Mouse (Mus musculus) stomach, postnatal 0 days (tissue): ENCODE data around the gene Rnf180.

Source experiments
- CTCF ChIP-seq: IDR thresholded peaks from 2 replicates; pipeline ENCODE4 v1.5.1; 2016; ENCODE audit warnings: antibody characterized with exemption, low read depth, mild to moderate bottlenecking, moderate library complexity
- EP300 ChIP-seq: optimal IDR thresholded peaks from 2 replicates; pipeline ENCODE3; 2016; ENCODE audit warnings: antibody characterized with exemption

DNA sequence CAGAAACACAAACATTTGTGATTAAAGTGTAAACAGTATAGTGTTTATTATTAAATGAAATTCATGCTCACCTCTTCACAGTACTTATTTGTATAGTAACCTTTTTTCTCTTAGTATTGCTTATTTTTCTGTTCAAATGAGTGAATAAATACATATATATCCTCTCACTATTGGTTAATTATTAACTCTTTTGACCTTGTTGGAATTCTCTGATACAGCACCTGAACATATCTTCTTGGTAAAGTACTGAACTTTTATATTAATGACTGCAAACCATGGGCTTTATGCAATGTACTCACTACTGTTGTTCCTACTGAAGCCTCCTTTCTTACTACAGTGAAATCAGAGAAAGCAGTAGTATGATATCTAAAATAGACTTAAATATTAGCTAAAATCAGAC, 173.0 kb downstream of the Rnf180 start:
- TF ChIP-seq EP300 (no peak), CTCF (no peak)
